Mouse (Mus musculus): ENCODE results near the gene Pakap. TPM values are rescaled to one million over a fixed set of nuclear protein-coding genes. Genes with fewer than 3 reads are reported as not detected.

The Pakap gene
- polyA plus RNA-seq, 1 experiment from 2014 or later: 57.5 TPM

GRCm38 (mm10) chr4:57670813-57671469 lies 103.0 kb downstream of the Pakap start:
- ATAC-seq (replicated peaks; ENCODE audit: extremely low read depth, insufficient read depth, low FRiP score): peak; percentile 79
- 20% methylated on average over 7 of the region's 7 CpGs for WGBS
- Histone ChIP-seq H3K9ac (ENCODE audit: low read length) (0 out of 2 replicates have a peak overlapping the region, but pooled peaks have one; percentile 8), H3K27me3 (ENCODE audit: control insufficient read depth, insufficient read depth, low read length) (no peaks in the 10 kb centered on the region), H3K36me3 (ENCODE audit: control insufficient read depth, insufficient read depth) (no peaks in the 10 kb centered on the region), H3K9me3 (replicated peaks; ENCODE audit: control insufficient read depth, low read length) (no peaks in the 10 kb centered on the region), H3K27ac (ENCODE audit: low read length) (peak overlapping the region; percentile 91), H3K4me2 (ENCODE audit: low read depth, low read length) (peak overlapping the region; percentile 46), H3K4me3 (ENCODE audit: low read length) (0 out of 2 replicates have a peak overlapping the region, but pooled peaks have one; percentile 2), H3K4me1 (ENCODE audit: control insufficient read depth, insufficient read depth, low read length) (peaks cover 64% of the 10 kb centered on the region)

GRCm38 (mm10) chr4:57672541-57672940 lies 104.6 kb downstream of the Pakap start:
- H3K9ac ChIP-seq (ENCODE audit: low read length): no peak overlapping the region
- no peak for ATAC-seq (replicated peaks; ENCODE audit: extremely low read depth, insufficient read depth, low FRiP score)

GRCm38 (mm10) chr4:57672996-57673906 lies 105.3 kb downstream of the Pakap start:
- ATAC-seq (replicated peaks; ENCODE audit: extremely low read depth, insufficient read depth, low FRiP score): no peak
- H3K9ac ChIP-seq (ENCODE audit: low read length): peak overlapping the region; percentile 44; the same call in 1 of the 2 replicates
- H3K9me3 ChIP-seq (replicated peaks; ENCODE audit: control insufficient read depth, low read length): no peaks in the 10 kb centered on the region
- WGBS: 16% methylated on average over 12 of the region's 12 CpGs
- H3K4me1 ChIP-seq (ENCODE audit: control insufficient read depth, insufficient read depth, low read length): peaks cover 63% of the 10 kb centered on the region
- peak overlapping the region; percentile 49 for H3K4me2 ChIP-seq (ENCODE audit: low read depth, low read length)
- H3K36me3 ChIP-seq (ENCODE audit: control insufficient read depth, insufficient read depth): no peaks in the 10 kb centered on the region
- no peak overlapping the region; the same call in 1 of the 2 replicates for H3K4me3 ChIP-seq (ENCODE audit: low read length)
- H3K27ac ChIP-seq (ENCODE audit: low read length): peak overlapping the region; percentile 86
- H3K27me3 ChIP-seq (ENCODE audit: control insufficient read depth, insufficient read depth, low read length): no peaks in the 10 kb centered on the region

More at GRCm38 (mm10) chr4:57672541-57672940, 104.6 kb downstream of the Pakap start:
- H3K27me3 ChIP-seq (ENCODE audit: control insufficient read depth, insufficient read depth, low read length): no peaks in the 10 kb centered on the region
- H3K4me2 ChIP-seq (ENCODE audit: low read depth, low read length): no peak overlapping the region
- peak overlapping the region; percentile 91 for H3K27ac ChIP-seq (ENCODE audit: low read length)
- no peaks in the 10 kb centered on the region for H3K9me3 ChIP-seq (replicated peaks; ENCODE audit: control insufficient read depth, low read length)
- no peaks in the 10 kb centered on the region for H3K36me3 ChIP-seq (ENCODE audit: control insufficient read depth, insufficient read depth)
- H3K4me1 ChIP-seq (ENCODE audit: control insufficient read depth, insufficient read depth, low read length): peaks cover 63% of the 10 kb centered on the region
- H3K4me3 ChIP-seq (ENCODE audit: low read length): no peak overlapping the region
- WGBS: 76% methylated on average over 4 of the region's 4 CpGs

GRCm38 (mm10) chr4:57674351-57674750 lies 106.4 kb downstream of the Pakap start:
- Histone ChIP-seq H3K4me2 (ENCODE audit: low read depth, low read length) (peak overlapping the region; percentile 61; the same call in 1 of the 2 replicates), H3K9ac (ENCODE audit: low read length) (0 out of 2 replicates have a peak overlapping the region, but pooled peaks have one; percentile 23), H3K27ac (ENCODE audit: low read length) (peak overlapping the region; percentile 86), H3K27me3 (ENCODE audit: control insufficient read depth, insufficient read depth, low read length) (no peaks in the 10 kb centered on the region), H3K4me1 (ENCODE audit: control insufficient read depth, insufficient read depth, low read length) (peaks cover 59% of the 10 kb centered on the region), H3K9me3 (replicated peaks; ENCODE audit: control insufficient read depth, low read length) (no peaks in the 10 kb centered on the region), H3K4me3 (ENCODE audit: low read length) (no peak overlapping the region), H3K36me3 (ENCODE audit: control insufficient read depth, insufficient read depth) (no peaks in the 10 kb centered on the region)
- no peak for ATAC-seq (replicated peaks; ENCODE audit: extremely low read depth, insufficient read depth, low FRiP score)
- WGBS: 59% methylated on average over 7 of the region's 7 CpGs

GRCm38 (mm10) chr4:57675387-57675786 lies 107.4 kb downstream of the Pakap start:
- peak overlapping the region; percentile 42 for H3K9ac ChIP-seq (ENCODE audit: low read length)

GRCm38 (mm10) chr4:57677916-57678315 lies 109.9 kb downstream of the Pakap start:
- Histone ChIP-seq H3K4me3 (ENCODE audit: low read length) (no peak overlapping the region), H3K4me2 (ENCODE audit: low read depth, low read length) (no peak overlapping the region), H3K27ac (ENCODE audit: low read length) (no peak overlapping the region), H3K4me1 (ENCODE audit: control insufficient read depth, insufficient read depth, low read length) (peaks cover 37% of the 10 kb centered on the region), H3K9ac (ENCODE audit: low read length) (no peak overlapping the region), H3K9me3 (replicated peaks; ENCODE audit: control insufficient read depth, low read length) (no peaks in the 10 kb centered on the region), H3K27me3 (ENCODE audit: control insufficient read depth, insufficient read depth, low read length) (no peaks in the 10 kb centered on the region), H3K36me3 (ENCODE audit: control insufficient read depth, insufficient read depth) (no peaks in the 10 kb centered on the region)
- WGBS: 72% methylated on average over 12 of the region's 12 CpGs
- ATAC-seq (replicated peaks; ENCODE audit: extremely low read depth, insufficient read depth, low FRiP score): no peak

More at GRCm38 (mm10) chr4:57675387-57675786, 107.4 kb downstream of the Pakap start:
- WGBS: 4% methylated on average over 13 of the region's 13 CpGs
- ATAC-seq (replicated peaks; ENCODE audit: extremely low read depth, insufficient read depth, low FRiP score): peak; percentile 78
- H3K4me2 ChIP-seq (ENCODE audit: low read depth, low read length): peak overlapping the region; percentile 61
- H3K4me3 ChIP-seq (ENCODE audit: low read length): peak overlapping the region; percentile 34
- no peaks in the 10 kb centered on the region for H3K9me3 ChIP-seq (replicated peaks; ENCODE audit: control insufficient read depth, low read length)
- H3K27me3 ChIP-seq (ENCODE audit: control insufficient read depth, insufficient read depth, low read length): no peaks in the 10 kb centered on the region
- H3K36me3 ChIP-seq (ENCODE audit: control insufficient read depth, insufficient read depth): no peaks in the 10 kb centered on the region
- H3K27ac ChIP-seq (ENCODE audit: low read length): peak overlapping the region; percentile 86
- H3K4me1 ChIP-seq (ENCODE audit: control insufficient read depth, insufficient read depth, low read length): peaks cover 48% of the 10 kb centered on the region

GRCm38 (mm10) chr4:57678991-57679457 lies 111.0 kb downstream of the Pakap start:
- Histone ChIP-seq H3K27ac (ENCODE audit: low read length) (no peak overlapping the region), H3K4me1 (ENCODE audit: control insufficient read depth, insufficient read depth, low read length) (peaks cover 36% of the 10 kb centered on the region), H3K4me2 (ENCODE audit: low read depth, low read length) (no peak overlapping the region), H3K9ac (ENCODE audit: low read length) (no peak overlapping the region), H3K4me3 (ENCODE audit: low read length) (no peak overlapping the region), H3K27me3 (ENCODE audit: control insufficient read depth, insufficient read depth, low read length) (no peaks in the 10 kb centered on the region), H3K9me3 (replicated peaks; ENCODE audit: control insufficient read depth, low read length) (no peaks in the 10 kb centered on the region), H3K36me3 (ENCODE audit: control insufficient read depth, insufficient read depth) (no peaks in the 10 kb centered on the region)
- ATAC-seq (replicated peaks; ENCODE audit: extremely low read depth, insufficient read depth, low FRiP score): no peak
- 74% methylated on average over 9 of the region's 9 CpGs for WGBS

GRCm38 (mm10) chr4:57680186-57680585 lies 112.2 kb downstream of the Pakap start:
- WGBS: 90% methylated on average over 12 of the region's 12 CpGs
- no peak overlapping the region for H3K27ac ChIP-seq (ENCODE audit: low read length)
- H3K4me3 ChIP-seq (ENCODE audit: low read length): no peak overlapping the region

More at GRCm38 (mm10) chr4:57680186-57680585, 112.2 kb downstream of the Pakap start:
- Histone ChIP-seq H3K4me1 (ENCODE audit: control insufficient read depth, insufficient read depth, low read length) (peaks cover 36% of the 10 kb centered on the region), H3K4me2 (ENCODE audit: low read depth, low read length) (no peak overlapping the region), H3K9ac (ENCODE audit: low read length) (no peak overlapping the region), H3K9me3 (replicated peaks; ENCODE audit: control insufficient read depth, low read length) (no peaks in the 10 kb centered on the region), H3K27me3 (ENCODE audit: control insufficient read depth, insufficient read depth, low read length) (no peaks in the 10 kb centered on the region), H3K36me3 (ENCODE audit: control insufficient read depth, insufficient read depth) (no peaks in the 10 kb centered on the region)
- no peak for ATAC-seq (replicated peaks; ENCODE audit: extremely low read depth, insufficient read depth, low FRiP score)

Data from heart, embryonic 16.5 days (tissue).